Mouse (Mus musculus) neural tube, embryonic 15.5 days (tissue): ENCODE results near the gene Ric1. TPM values are rescaled to one million over a fixed set of nuclear protein-coding genes. Genes with fewer than 3 reads are reported as not detected.
"Not testable (repeated sequence)": the region's sequence is repeated elsewhere in the genome, so short reads cannot be mapped to it uniquely, and the experiment has no call there.

Source experiments
- ATAC-seq: fragments of 200-750 bp; cut with Nextera tagmentation; 2 replicates; pipeline ENCODE4 v1.8.0; 2017; ENCODE audit warnings: mild to moderate bottlenecking, moderate TSS enrichment, moderate library complexity; ENCODE audit not compliant: low FRiP score
- H3K27ac ChIP-seq: fragments of 300-500 bp; sonication (generic); replicated peaks from 2 replicates; pipeline ENCODE4 v1.5.1; 2015; ENCODE audit warnings: mild to moderate bottlenecking, inconsistent platforms
- H3K27me3 ChIP-seq: fragments of 300-500 bp; sonication (generic); replicated peaks from 2 replicates; pipeline ENCODE4 v1.6.1; 2015; ENCODE audit warnings: inconsistent platforms
- H3K36me3 ChIP-seq: fragments of 300-500 bp; sonication (generic); 2 replicates; pipeline ENCODE4 v1.6.1; 2015; ENCODE audit warnings: inconsistent platforms
- H3K4me1 ChIP-seq: fragments of 300-500 bp; sonication (generic); 2 replicates; pipeline ENCODE4 v1.6.1; 2015; ENCODE audit warnings: inconsistent platforms
- H3K4me2 ChIP-seq: fragments of 300-500 bp; sonication (generic); 2 replicates; pipeline ENCODE4 v1.6.1; 2015; ENCODE audit warnings: inconsistent platforms, mild to moderate bottlenecking, moderate library complexity
- H3K4me3 ChIP-seq: fragments of 300-500 bp; sonication (generic); replicated peaks from 2 replicates; pipeline ENCODE4 v1.5.1; 2015; ENCODE audit warnings: mild to moderate bottlenecking, inconsistent platforms
- H3K9ac ChIP-seq: fragments of 300-500 bp; sonication (generic); replicated peaks from 2 replicates; pipeline ENCODE4 v1.6.1; 2015; ENCODE audit warnings: mild to moderate bottlenecking, inconsistent platforms
- H3K9me3 ChIP-seq: fragments of 300-500 bp; sonication (generic); replicated peaks from 2 replicates; pipeline ENCODE4 v1.6.1; 2016; ENCODE audit warnings: inconsistent platforms
- WGBS: fragments of 180-500 bp; shearing (Covaris S2); methylation state at CpG from one replicate; pipeline ENCODE4 v1.1.7; 2015; ENCODE audit warnings: mixed read lengths; 5-methylcytosine and 5-hydroxymethylcytosine counted together
- polyA plus RNA-seq: library from polyadenylated mRNA; unstranded; fragments of >200 nt; fragmentation: Nextera tagmentation; extraction: Ambion mirVana; gene quantifications from 2 replicates; pipeline ENCODE4 v1.2.1, GENCODE M21; 2015

Gene Ric1
- polyA plus RNA-seq, 1 experiment from 2014 or later: 14.6 TPM

DNA sequence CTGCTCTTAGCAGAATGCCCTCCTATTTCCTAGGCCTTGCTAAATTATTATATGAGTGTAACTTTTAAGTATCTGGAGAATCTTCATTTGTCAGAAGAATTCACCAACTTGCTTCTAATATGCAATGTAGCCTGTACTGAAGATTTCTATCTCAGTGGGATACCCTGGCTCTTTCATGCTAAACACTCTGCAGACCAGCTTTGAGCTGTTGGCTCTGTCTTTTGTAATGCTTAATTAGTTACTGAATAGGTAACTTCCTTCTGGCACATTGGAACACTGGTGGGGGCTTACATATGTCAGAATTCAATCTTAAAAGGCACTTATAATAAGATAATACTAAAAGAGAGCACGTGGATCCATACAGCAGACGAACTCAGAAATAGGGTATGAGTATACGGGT is 71.7 kb downstream of the Ric1 start:
- H3K4me1 ChIP-seq, H3K4me3 ChIP-seq, ATAC-seq, H3K27me3 ChIP-seq, H3K9me3 ChIP-seq, H3K27ac ChIP-seq, H3K4me2 ChIP-seq, H3K9ac ChIP-seq: not testable (repeated sequence)
- peaks cover 41% of the 10 kb centered on the region for H3K36me3 ChIP-seq
- WGBS: 72% methylated on average over 3 of the region's 3 CpGs

DNA sequence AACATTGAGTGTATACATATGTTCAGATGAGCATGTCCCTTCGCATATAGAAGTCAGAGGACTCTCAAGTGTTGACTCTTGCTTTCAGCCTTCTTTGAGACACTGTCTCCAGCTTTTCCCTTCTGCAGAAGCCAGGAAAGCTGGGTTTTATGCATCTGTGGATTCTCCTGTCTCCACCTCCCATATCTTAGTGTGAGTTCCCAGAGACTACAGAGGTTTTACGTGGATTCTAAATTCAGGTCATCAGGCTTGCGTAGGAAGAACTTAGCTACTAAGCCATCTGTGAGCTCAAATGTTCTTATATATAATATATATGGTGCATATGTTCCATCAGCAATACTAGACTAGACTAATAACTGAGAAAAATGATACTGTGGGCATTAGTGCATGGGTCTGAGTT is 74.2 kb downstream of the Ric1 start:
- no peak overlapping the region for H3K4me3 ChIP-seq
- H3K4me2 ChIP-seq: no peak overlapping the region
- no peak for ATAC-seq
- no peak overlapping the region for H3K27ac ChIP-seq
- H3K27me3 ChIP-seq: no peaks in the 10 kb centered on the region
- H3K4me1 ChIP-seq: no peaks in the 10 kb centered on the region
- WGBS: over 99% methylated on average over 3 of the region's 3 CpGs
- no peaks in the 10 kb centered on the region for H3K9me3 ChIP-seq
- H3K9ac ChIP-seq: no peak overlapping the region
- peaks cover 48% of the 10 kb centered on the region for H3K36me3 ChIP-seq

DNA sequence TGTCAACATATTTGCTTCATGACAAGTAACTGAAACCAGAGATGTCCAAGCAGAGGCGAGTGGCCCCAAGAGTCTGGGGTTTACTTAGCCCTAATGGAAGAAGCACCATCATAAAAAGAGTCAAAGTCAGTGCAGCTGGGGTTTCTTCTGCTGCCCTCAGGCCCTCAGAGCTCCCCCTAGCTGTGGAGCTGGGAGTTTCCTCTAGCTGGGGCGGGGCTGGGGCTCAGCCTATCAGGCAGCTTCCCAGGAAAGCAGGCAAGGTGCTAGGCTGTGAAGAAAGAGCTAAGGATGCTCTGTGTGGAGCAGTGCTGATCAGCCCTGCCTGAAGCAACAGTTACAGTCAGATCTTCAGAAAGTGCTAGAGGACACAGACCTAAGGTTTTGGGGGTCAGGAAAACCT is 74.9 kb downstream of the Ric1 start:
- Histone ChIP-seq H3K4me3 (no peak overlapping the region), H3K36me3 (peaks cover 48% of the 10 kb centered on the region), H3K27me3 (no peaks in the 10 kb centered on the region), H3K4me1 (no peaks in the 10 kb centered on the region), H3K9me3 (no peaks in the 10 kb centered on the region), H3K27ac (no peak overlapping the region), H3K4me2 (no peak overlapping the region), H3K9ac (no peak overlapping the region)
- 92% methylated on average over 2 of the region's 2 CpGs for WGBS
- ATAC-seq: no peak

DNA sequence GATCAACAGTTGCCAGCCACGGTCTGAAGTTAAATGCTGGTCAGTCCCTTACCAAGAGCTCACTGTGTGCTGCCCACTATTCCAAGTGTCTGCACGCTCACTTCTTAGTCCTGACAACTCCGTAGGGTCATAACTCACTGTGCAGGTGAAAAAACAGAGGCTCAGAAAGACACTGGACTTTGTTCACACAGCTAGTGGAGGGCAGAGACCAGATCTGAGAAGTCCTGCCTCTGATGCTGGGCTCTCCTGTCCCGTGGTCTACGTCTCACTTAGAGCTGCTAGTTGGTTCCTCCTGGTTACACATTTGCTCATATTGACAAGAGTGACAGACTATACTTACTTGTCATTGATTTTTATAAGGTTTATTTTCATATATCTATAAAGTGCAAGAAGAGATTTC is 76.9 kb downstream of the Ric1 start:
- ATAC-seq: no peak
- Histone ChIP-seq H3K27ac (no peak overlapping the region), H3K9me3 (no peaks in the 10 kb centered on the region), H3K27me3 (no peaks in the 10 kb centered on the region), H3K4me2 (no peak overlapping the region), H3K36me3 (peaks cover 66% of the 10 kb centered on the region), H3K9ac (no peak overlapping the region), H3K4me3 (no peak overlapping the region), H3K4me1 (no peaks in the 10 kb centered on the region)
- WGBS: 93% methylated on average over 5 of the region's 5 CpGs

DNA sequence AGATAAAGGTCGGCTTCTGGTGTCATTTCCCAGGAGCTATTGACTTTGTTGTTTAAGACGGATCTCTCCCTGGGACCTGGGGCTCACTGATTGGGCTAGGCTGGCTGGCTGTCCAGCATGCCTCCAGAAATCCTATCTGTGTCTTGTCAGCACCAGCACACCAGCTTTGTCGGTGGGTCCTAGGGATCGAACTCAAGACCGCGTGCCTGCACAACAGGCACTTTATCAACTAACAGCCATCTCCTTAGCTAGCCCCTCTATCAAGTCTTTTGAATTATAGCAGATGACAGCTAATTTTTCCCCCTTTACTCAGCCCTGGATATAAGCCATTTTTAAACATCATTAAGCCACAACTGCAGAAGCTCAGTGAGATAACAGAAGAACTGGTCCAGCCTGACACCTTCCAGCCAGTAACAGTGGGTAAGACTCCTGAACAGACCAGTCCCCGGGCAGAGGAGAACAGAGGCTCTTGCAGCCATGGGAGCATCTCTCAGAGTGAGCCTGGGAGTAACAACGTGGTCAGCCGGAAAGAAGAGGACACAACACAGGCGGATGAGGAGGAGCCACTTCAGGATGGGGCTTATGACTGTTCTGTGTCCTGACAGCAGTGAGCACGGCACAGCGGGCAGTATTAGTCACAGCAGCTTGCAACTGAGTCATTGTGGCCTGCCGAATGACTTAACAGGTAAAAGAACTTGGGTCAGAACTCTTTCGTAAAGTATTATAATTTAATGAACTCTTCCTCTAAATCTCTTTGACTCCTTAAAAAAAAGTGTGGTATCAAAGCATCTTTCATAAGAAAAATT is 81.7 kb downstream of the Ric1 start:
- Histone ChIP-seq H3K36me3 (peaks cover 36% of the 10 kb centered on the region), H3K4me3 (no peak overlapping the region), H3K27ac (no peak overlapping the region), H3K27me3 (no peaks in the 10 kb centered on the region), H3K9ac (no peak overlapping the region), H3K4me1 (no peaks in the 10 kb centered on the region), H3K4me2 (no peak overlapping the region), H3K9me3 (no peaks in the 10 kb centered on the region)
- ATAC-seq: no peak
- 88% methylated on average over 14 of the region's 14 CpGs for WGBS

DNA sequence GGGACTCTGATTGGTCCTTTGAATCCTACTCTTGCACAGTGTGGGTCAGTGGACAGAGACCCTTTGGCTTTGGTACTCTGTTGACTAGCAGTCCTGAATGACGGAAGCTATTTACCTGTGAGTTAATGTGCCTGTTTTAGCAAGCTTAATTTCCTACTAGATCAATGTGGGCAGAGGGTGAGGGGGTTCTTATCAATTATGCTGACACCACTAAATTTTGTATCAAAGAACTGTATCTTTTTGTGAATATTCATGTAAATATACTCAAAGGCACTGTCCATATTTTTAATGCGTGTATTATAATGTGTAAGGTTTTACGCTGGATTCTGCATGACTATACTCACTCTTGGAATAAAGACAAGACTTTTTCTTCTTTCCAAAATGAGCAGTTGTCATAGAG is 82.6 kb downstream of the Ric1 start:
- H3K4me1 ChIP-seq: no peaks in the 10 kb centered on the region
- no peak for ATAC-seq
- H3K4me3 ChIP-seq: no peak overlapping the region
- H3K27me3 ChIP-seq: no peaks in the 10 kb centered on the region
- H3K9ac ChIP-seq: no peak overlapping the region
- H3K4me2 ChIP-seq: no peak overlapping the region
- no peak overlapping the region for H3K27ac ChIP-seq
- peaks cover 27% of the 10 kb centered on the region for H3K36me3 ChIP-seq
- H3K9me3 ChIP-seq: no peaks in the 10 kb centered on the region
- 95% methylated on average over 3 of the region's 3 CpGs for WGBS

DNA sequence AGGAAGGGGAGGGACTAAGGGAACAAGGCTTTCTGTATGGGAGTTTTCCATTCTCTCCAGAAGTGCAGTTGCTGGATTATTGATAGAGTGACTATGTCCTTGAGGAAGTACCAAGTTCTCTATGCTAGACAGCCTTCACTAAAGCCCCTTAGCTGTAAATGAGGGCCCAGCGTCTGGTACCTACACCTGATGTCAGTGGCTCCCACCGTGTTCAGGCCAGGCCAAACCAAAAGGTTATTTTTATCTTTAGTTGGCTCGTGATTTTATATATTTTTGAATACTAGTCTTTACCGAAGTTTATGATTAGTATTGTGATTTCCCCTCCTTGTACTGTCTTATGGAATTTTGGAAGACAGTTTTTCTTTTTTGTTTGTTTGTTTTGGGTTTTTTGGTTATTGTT is 85.4 kb downstream of the Ric1 start:
- Histone ChIP-seq H3K9me3 (no peaks in the 10 kb centered on the region), H3K27me3 (no peaks in the 10 kb centered on the region), H3K4me3 (no peak overlapping the region), H3K36me3 (peaks cover 31% of the 10 kb centered on the region), H3K27ac (no peak overlapping the region), H3K9ac (no peak overlapping the region), H3K4me2 (no peak overlapping the region), H3K4me1 (no peaks in the 10 kb centered on the region)
- no peak for ATAC-seq
- 91% methylated on average over 4 of the region's 4 CpGs for WGBS

DNA sequence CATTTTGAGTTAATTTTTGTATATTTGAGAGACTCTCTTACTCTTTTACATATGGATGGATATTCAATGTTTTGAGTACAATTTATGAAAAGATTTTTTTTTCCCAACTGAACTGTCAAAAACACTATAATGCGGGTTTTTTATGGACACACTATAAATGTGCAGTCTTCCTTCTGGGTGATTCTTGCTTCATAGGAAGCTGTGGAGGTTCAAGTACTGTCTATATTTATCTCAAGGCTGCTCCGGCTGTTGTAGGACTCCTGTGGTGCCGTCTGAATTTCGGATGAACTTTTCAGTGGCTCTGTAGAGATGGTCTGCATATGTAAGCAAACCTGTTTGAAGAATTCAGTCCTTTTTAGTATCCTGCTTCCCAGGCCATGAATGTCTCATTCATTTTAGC is 86.1 kb downstream of the Ric1 start:
- Histone ChIP-seq H3K4me2 (no peak overlapping the region), H3K4me1 (no peaks in the 10 kb centered on the region), H3K27ac (no peak overlapping the region), H3K4me3 (no peak overlapping the region), H3K9me3 (no peaks in the 10 kb centered on the region), H3K9ac (no peak overlapping the region), H3K36me3 (peaks cover 32% of the 10 kb centered on the region), H3K27me3 (no peaks in the 10 kb centered on the region)
- no peak for ATAC-seq
- 86% methylated on average over 4 of the region's 4 CpGs for WGBS

DNA sequence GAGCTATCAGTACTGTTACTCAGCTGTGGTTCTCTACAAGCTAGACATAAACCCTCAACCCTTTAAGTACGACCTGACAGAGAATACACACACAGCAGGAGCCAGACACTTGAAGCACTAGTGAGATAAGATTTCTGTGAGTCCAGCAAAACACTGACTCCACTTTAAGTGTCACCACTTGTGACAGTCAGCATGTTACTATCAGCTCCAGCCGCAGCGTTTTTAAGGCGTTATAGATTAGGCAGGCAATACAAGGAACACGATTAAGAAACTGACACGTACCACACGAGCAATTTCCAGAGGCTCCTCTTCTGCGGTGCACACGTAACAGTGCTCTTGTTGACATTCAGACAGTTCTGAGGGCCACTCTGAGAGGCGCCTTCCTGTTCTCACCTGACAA is 88.8 kb downstream of the Ric1 start:
- no peak overlapping the region for H3K4me2 ChIP-seq
- no peak for ATAC-seq
- no peak overlapping the region for H3K4me3 ChIP-seq
- no peaks in the 10 kb centered on the region for H3K27me3 ChIP-seq
- H3K27ac ChIP-seq: no peak overlapping the region
- H3K9me3 ChIP-seq: no peaks in the 10 kb centered on the region
- 93% methylated on average over 10 of the region's 10 CpGs for WGBS
- H3K36me3 ChIP-seq: peaks cover 30% of the 10 kb centered on the region
- H3K4me1 ChIP-seq: no peaks in the 10 kb centered on the region
- no peak overlapping the region for H3K9ac ChIP-seq

DNA sequence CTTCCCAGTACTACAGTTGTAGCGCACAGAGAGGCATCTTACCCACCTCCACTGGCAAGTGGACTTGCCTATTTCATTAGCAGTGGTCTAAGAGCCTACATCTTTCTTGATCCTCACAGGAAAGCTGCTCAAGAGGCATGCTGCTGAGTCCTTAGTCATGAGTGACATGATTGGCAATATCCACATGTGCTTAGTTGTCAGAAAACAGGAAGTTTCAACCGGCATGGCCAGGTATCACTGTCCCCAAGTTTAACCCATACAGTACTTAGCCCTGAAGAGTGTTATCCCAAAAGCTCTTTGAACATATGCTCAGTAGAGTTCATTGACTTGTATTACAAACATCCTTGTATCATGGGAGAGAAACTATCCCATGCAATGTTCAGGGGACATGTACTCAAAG is 90.0 kb downstream of the Ric1 start:
- no peak overlapping the region for H3K27ac ChIP-seq
- no peak overlapping the region for H3K9ac ChIP-seq
- ATAC-seq: no peak
- no peaks in the 10 kb centered on the region for H3K27me3 ChIP-seq
- no peak overlapping the region for H3K4me2 ChIP-seq
- no peaks in the 10 kb centered on the region for H3K9me3 ChIP-seq
- H3K36me3 ChIP-seq: peaks cover 30% of the 10 kb centered on the region
- H3K4me3 ChIP-seq: no peak overlapping the region
- 91% methylated on average over 2 of the region's 2 CpGs for WGBS
- no peaks in the 10 kb centered on the region for H3K4me1 ChIP-seq

DNA sequence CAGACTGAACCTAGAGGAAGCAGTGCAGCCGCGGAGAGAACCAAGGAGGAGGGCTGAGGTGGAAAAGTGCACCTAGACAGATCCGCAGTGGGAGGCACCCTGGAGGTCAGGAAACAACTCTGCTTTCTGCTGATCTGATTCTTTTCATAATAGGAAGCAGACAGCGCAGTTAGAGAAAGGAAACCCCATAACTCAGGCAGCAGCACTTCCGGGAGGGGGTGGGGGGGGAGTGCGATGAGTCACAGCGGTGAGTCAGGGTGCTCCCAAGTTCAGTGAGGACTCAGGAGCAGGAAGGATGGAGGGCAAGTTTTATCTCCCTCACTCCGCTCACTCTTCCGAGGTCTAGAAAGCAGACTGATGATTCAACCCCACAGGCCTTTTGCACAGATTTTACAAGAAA is 119.0 kb downstream of the Ric1 start:
- Histone ChIP-seq H3K36me3 (peaks cover 14% of the 10 kb centered on the region), H3K9me3 (0 out of 2 replicates have a peak, but pooled peaks cover 4% of the 10 kb centered on the region), H3K4me3 (no peak overlapping the region), H3K27me3 (no peaks in the 10 kb centered on the region), H3K4me2 (no peak overlapping the region), H3K27ac (no peak overlapping the region), H3K4me1 (no peaks in the 10 kb centered on the region), H3K9ac (no peak overlapping the region)
- ATAC-seq: no peak
- WGBS: 53% methylated on average over 8 of the region's 9 CpGs

DNA sequence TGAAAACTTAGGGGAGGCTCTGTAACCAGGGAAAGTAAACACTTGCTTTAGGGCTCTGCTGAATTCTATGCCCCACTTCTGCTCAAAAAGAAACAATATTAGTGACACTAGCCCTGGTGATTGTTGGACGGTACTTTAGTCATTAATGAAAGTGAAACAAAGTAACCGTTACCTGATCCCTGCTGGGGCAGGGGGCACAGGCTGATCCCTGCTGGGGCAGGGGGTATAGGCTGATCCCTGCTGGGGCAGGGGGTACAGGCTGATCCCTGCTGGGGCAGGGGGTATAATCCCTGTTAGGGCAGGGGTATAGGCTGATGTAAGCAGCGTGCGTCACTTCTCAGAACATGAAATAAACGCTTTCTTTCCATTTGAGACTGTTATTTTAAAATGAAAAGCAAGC is 119.4 kb downstream of the Ric1 start:
- 61% methylated on average over 5 of the region's 5 CpGs for WGBS
- H3K9me3 ChIP-seq: 0 out of 2 replicates have a peak, but pooled peaks cover 4% of the 10 kb centered on the region
- peaks cover 10% of the 10 kb centered on the region for H3K36me3 ChIP-seq
- no peak overlapping the region for H3K9ac ChIP-seq
- no peak overlapping the region for H3K4me2 ChIP-seq
- no peaks in the 10 kb centered on the region for H3K27me3 ChIP-seq
- H3K27ac ChIP-seq: no peak overlapping the region
- ATAC-seq: no peak
- H3K4me1 ChIP-seq: peaks cover 1% of the 10 kb centered on the region; the same call in 1 of the 2 replicates
- no peak overlapping the region for H3K4me3 ChIP-seq
